Mouse (Mus musculus) embryonic fibroblast, embryonic 13.5 days (primary cell): ENCODE results near the gene Lamc3.

Experiments
- CTCF ChIP-seq: IDR thresholded peaks from 2 replicates; pipeline ENCODE4 v1.5.1; 2011; ENCODE audit warnings: mild to moderate bottlenecking, control low read depth, low read length, moderate library complexity, borderline replicate concordance; ENCODE audit not compliant: insufficient read depth
- POLR2A ChIP-seq: IDR thresholded peaks from 2 replicates; pipeline ENCODE4 v1.6.1; 2011; ENCODE audit warnings: low read depth, mild to moderate bottlenecking, control low read depth, low read length, moderate library complexity

DNA sequence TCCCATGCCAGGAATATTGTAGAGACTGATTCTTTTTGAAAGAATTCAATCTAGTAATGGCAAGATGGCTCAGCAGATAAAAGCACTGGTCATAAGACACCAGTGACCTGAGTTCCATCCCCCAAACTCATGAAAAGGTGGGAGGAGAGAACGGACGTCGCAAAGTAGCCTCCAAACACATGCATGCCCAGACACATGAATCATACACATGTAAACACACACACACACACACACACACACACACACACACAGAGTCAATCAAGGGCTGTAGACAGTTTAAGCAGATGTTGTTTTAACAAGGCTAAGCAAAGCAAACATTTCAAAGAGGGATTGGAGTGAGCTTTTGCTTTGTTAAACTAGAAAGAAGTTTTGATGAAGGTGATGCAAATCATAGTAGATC lies 77.1 kb downstream of the Lamc3 start:
- no peak for TF ChIP-seq CTCF
- no peak for TF ChIP-seq POLR2A
